Mouse (Mus musculus): ENCODE measurements around the gene Slc4a8. TPM values are rescaled to one million over a fixed set of nuclear protein-coding genes. Genes with fewer than 3 reads are reported as not detected.

The Slc4a8 gene
- polyA plus RNA-seq, 1 experiment from 2014 or later = 7.9 TPM

DNA sequence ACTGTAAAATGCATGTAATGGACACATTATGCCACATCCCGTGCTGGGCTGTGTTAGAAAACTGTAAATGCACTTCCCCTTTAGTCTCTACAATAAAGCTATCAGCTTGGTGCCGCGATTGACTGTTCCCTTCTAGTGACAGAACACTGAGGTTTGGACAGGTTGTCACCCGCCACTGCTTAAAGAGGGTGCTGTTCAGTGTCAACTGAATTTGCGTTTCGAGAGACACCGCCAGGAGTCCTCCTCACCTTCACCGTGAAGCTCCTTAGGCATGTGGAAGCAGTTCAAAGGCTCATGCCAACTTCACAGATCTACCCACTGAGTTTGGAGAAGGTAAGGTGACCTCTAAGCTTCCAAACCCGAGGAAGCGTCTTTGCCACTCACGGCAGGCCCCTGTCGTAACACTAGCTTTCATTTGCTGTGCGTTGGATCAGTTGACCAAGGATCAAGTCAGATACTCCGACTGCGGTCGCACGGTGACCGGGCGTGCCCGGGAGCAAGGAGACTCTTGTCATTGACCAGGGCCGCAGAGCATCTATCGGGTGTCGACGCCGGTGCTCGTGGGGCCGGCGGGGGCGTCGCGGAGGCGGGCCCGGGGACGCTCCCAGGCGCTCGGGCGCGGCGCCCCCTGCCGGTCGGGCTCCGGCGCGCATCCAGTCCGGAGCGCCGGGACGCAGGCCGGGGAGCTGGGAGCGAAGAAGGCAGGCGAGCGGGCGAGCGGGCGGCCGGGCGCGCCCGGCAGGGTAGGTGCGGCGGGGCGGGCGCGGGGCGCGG is 108.6 kb downstream of the Slc4a8 start:
- peak overlapping the region; percentile 84 for H3K4me3 ChIP-seq (ENCODE audit: low read depth, low read length)
- no peaks in the 10 kb centered on the region for H3K36me3 ChIP-seq (ENCODE audit: control insufficient read depth, insufficient read depth, low read length)
- ATAC-seq (ENCODE audit: insufficient read depth, low FRiP score, low TSS enrichment) = peak; percentile 75
- peak overlapping the region; percentile 78 for H3K4me2 ChIP-seq (ENCODE audit: low read depth)
- peaks cover 16% of the 10 kb centered on the region for H3K27me3 ChIP-seq (ENCODE audit: control insufficient read depth, insufficient read depth, low read length)
- H3K4me1 ChIP-seq (ENCODE audit: control insufficient read depth, insufficient read depth, low read length) = peaks cover 16% of the 10 kb centered on the region
- 3% methylated on average over 39 of the region's 66 CpGs for WGBS
- no peaks in the 10 kb centered on the region for H3K9me3 ChIP-seq (ENCODE audit: control insufficient read depth, low read length)
- peak overlapping the region; percentile 82; the same call in 1 of the 2 replicates for H3K27ac ChIP-seq (ENCODE audit: low read depth, low read length)
- peak; percentile 92 for DNase-seq (ENCODE audit: low spot score)
- peak overlapping the region; percentile 52 for H3K9ac ChIP-seq (ENCODE audit: low read length)

DNA sequence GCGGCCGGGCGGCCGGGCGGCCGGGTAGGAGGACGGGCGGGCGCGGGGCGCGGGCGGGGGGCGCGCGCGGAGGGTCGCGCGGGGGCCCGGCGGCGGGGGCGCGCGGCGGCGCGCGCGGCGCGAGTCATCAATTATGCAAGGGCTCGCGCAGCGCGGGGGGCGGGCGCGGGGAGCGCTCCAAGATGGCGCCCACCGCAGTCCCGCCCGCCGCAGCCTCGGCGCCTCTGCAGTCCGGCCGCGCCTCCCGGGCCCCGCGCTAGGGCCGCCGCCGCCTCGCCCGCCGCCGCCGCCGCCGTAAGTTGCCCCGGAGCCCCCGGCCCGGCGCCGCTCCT is 109.2 kb downstream of the Slc4a8 start:
- no peaks in the 10 kb centered on the region for H3K9me3 ChIP-seq (ENCODE audit: control insufficient read depth, low read length)
- H3K9ac ChIP-seq (ENCODE audit: low read length) = peak overlapping the region; percentile 92
- peak overlapping the region; percentile 84 for H3K4me3 ChIP-seq (ENCODE audit: low read depth, low read length)
- ATAC-seq (ENCODE audit: insufficient read depth, low FRiP score, low TSS enrichment) (peak; percentile 79; the same call in 1 of the 2 replicates), DNase-seq (ENCODE audit: low spot score) (no peak)
- H3K4me1 ChIP-seq (ENCODE audit: control insufficient read depth, insufficient read depth, low read length) = peaks cover 16% of the 10 kb centered on the region
- WGBS = 0% methylated on average over 10 of the region's 69 CpGs
- peaks cover 16% of the 10 kb centered on the region for H3K27me3 ChIP-seq (ENCODE audit: control insufficient read depth, insufficient read depth, low read length)
- H3K36me3 ChIP-seq (ENCODE audit: control insufficient read depth, insufficient read depth, low read length) = no peaks in the 10 kb centered on the region
- H3K4me2 ChIP-seq (ENCODE audit: low read depth) = peak overlapping the region; percentile 78
- H3K27ac ChIP-seq (ENCODE audit: low read depth, low read length) = peak overlapping the region; percentile 82

DNA sequence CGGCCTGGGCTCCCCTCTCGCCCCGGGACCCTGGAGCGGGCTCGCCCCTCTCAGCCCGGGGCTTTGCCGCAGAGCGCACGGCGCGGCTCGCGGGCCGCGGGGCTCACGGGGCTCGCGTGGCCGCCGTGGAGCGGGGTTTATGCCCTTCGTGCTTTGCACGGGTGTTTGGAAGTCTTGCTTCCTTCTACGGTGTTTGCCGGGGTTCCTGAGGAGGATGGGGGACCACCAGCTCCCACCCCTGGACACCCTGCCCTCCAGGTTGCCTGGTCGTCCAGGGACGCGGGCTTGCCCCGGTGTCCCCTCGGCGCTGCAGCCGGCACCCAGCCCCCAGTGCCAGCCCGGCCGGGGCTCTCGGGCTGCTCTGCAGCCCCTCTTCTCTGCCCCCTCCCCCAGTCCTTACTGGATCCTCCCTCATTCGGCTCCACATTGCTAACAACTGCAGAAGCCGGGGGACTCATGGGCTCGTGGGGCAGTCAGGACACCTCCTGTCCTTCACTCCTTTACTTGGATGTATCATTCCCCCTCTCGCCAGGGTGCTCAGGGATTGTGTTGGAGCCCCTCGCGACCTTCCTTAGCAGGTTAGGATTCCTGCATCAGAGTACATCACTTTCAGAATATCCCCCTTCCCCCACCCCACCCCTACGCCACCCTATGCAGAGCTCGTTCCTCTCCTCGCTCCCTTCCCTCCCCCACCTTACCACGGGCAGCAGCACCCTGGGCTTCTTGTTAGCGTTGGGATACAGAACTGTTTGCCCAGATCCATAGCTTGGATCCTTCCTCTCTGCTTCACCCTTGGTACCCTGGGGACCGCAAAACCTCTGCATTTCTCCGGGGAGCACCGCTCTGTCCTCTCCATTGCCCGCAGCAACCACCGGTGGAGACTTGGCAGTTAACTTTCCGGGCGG is 109.8 kb downstream of the Slc4a8 start:
- Histone ChIP-seq H3K4me3 (ENCODE audit: low read depth, low read length) (peak overlapping the region; percentile 84), H3K27me3 (ENCODE audit: control insufficient read depth, insufficient read depth, low read length) (peaks cover 16% of the 10 kb centered on the region), H3K4me2 (ENCODE audit: low read depth) (peak overlapping the region; percentile 78), H3K36me3 (ENCODE audit: control insufficient read depth, insufficient read depth, low read length) (no peaks in the 10 kb centered on the region), H3K27ac (ENCODE audit: low read depth, low read length) (peak overlapping the region; percentile 82), H3K9ac (ENCODE audit: low read length) (peak overlapping the region; percentile 92), H3K9me3 (ENCODE audit: control insufficient read depth, low read length) (no peaks in the 10 kb centered on the region), H3K4me1 (ENCODE audit: control insufficient read depth, insufficient read depth, low read length) (peaks cover 16% of the 10 kb centered on the region)
- WGBS = 1% methylated on average over 33 of the region's 53 CpGs
- peak; percentile 63 for ATAC-seq (ENCODE audit: insufficient read depth, low FRiP score, low TSS enrichment)
- peak; percentile 40 for DNase-seq (ENCODE audit: low spot score)

DNA sequence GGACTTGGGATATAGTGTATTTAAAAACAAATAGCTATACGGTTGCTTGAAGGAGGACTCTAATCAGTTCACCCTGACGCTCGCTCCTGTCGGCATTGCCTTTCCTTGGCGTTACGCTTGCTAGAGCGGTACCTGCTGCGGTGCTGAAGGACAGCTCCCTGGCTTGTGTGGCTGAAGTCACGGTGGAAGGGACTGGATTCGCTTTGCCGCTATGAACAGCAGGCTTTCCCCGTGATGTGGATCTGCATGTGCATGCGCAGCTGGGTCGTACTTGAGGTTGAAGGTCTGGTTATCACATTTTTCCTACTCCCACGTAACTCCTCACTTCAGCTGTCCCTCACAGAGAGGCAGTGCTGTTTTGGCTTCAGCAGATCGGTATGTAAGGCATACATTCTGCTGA is 111.6 kb downstream of the Slc4a8 start:
- H3K36me3 ChIP-seq (ENCODE audit: control insufficient read depth, insufficient read depth, low read length) = no peaks in the 10 kb centered on the region
- H3K4me2 ChIP-seq (ENCODE audit: low read depth) = no peak overlapping the region
- H3K9me3 ChIP-seq (ENCODE audit: control insufficient read depth, low read length) = no peaks in the 10 kb centered on the region
- H3K27ac ChIP-seq (ENCODE audit: low read depth, low read length) = no peak overlapping the region
- H3K4me3 ChIP-seq (ENCODE audit: low read depth, low read length) = no peak overlapping the region
- no peak overlapping the region for H3K9ac ChIP-seq (ENCODE audit: low read length)
- peaks cover 16% of the 10 kb centered on the region for H3K4me1 ChIP-seq (ENCODE audit: control insufficient read depth, insufficient read depth, low read length)
- WGBS = 4% methylated on average over 16 of the region's 16 CpGs
- peaks cover 16% of the 10 kb centered on the region for H3K27me3 ChIP-seq (ENCODE audit: control insufficient read depth, insufficient read depth, low read length)
- DNase-seq (ENCODE audit: low spot score) (peak; percentile 81), ATAC-seq (ENCODE audit: insufficient read depth, low FRiP score, low TSS enrichment) (no peak)

Other genes starting within 250 kb of the Slc4a8 start
- 30.2 and 31.3 TPM in 2 replicates for gene Tfcp2, start 209.7 kb upstream of the Slc4a8 start, polyA plus RNA-seq (2014; fragmentation: Nextera tagmentation; extraction: Ambion mirVana)
- 12.1 and 12.5 TPM in 2 replicates for gene Pou6f1, start 161.8 kb upstream of the Slc4a8 start, polyA plus RNA-seq (2014; fragmentation: Nextera tagmentation; extraction: Ambion mirVana)
- gene Dazap2, start 146.4 kb upstream of the Slc4a8 start, polyA plus RNA-seq (2014; fragmentation: Nextera tagmentation; extraction: Ambion mirVana) = 243 and 250 TPM in 2 replicates
- gene Smagp, start 124.8 kb upstream of the Slc4a8 start, polyA plus RNA-seq (2014; fragmentation: Nextera tagmentation; extraction: Ambion mirVana) = 3.7 and 3.8 TPM in 2 replicates
- gene Bin2, start 92.2 kb upstream of the Slc4a8 start, polyA plus RNA-seq (2014; fragmentation: Nextera tagmentation; extraction: Ambion mirVana) = 3.6 and 5.1 TPM in 2 replicates
- gene Cela1, start 73.8 kb upstream of the Slc4a8 start, polyA plus RNA-seq (2014; fragmentation: Nextera tagmentation; extraction: Ambion mirVana) = 1.3 and 4.7 TPM in 2 replicates
- gene Galnt6, start 32.4 kb upstream of the Slc4a8 start, polyA plus RNA-seq (2014; fragmentation: Nextera tagmentation; extraction: Ambion mirVana) = 0.11 TPM in 1 of 2 replicates, not detected in the other
- 9.7 and 12.7 TPM in 2 replicates for gene Scn8a, start 108.1 kb downstream of the Slc4a8 start, polyA plus RNA-seq (2014; fragmentation: Nextera tagmentation; extraction: Ambion mirVana)

All from neural tube, embryonic 11.5 days (tissue).